Mouse (Mus musculus): ENCODE measurements around the gene Tmcc3.

- no peak for TF ChIP-seq CTCF (IDR thresholded peaks at IDR 0.05; ENCODE audit: borderline replicate concordance, control insufficient read depth, extremely low read depth, insufficient read depth, low read length, poor library complexity)
- TF ChIP-seq POLR2A (IDR thresholded peaks at IDR 0.05; ENCODE audit: control insufficient read depth, extremely low read depth, insufficient read depth, low read length, poor library complexity), result no peak
Measured at GRCm38 (mm10) chr10:94360664-94361063, 48.9 kb downstream of the Tmcc3 start.

Data from thymus, adult 2 months (tissue).